Mouse (Mus musculus) 3134 (cell line): ENCODE measurements at regions not wholly inside any gene's neighbourhood (a gene's known extent, or its start where the extent isn't known, plus 50 kb on each side); places are given as distances from the start of the nearest gene placed in this dataset.

ENCODE experiments used
- DNase-seq: peaks from one replicate; pipeline ENCODE4 v3.0.0-alpha.2; 2011; ENCODE audit warnings: low spot score; ENCODE audit not compliant: insufficient read length; ENCODE audit errors: extremely low read depth

- no peak for DNase-seq
Observed at GRCm38 (mm10) chr15:96751243-96752061, 51.9 kb upstream of the Slc38a2 start.

- DNase-seq: no peak
Observed at GRCm38 (mm10) chr15:96749534-96750256, 50.2 kb upstream of the Slc38a2 start.
